Mouse (Mus musculus) embryo, embryonic 11.5 days (tissue): ENCODE measurements around the gene Ankrd52.

Experiments
- DNase-seq: peaks from one replicate; pipeline ENCODE4 v3.0.0-alpha.2; 2012; ENCODE audit warnings: low read depth, low spot score

The Ankrd52 gene

DNA sequence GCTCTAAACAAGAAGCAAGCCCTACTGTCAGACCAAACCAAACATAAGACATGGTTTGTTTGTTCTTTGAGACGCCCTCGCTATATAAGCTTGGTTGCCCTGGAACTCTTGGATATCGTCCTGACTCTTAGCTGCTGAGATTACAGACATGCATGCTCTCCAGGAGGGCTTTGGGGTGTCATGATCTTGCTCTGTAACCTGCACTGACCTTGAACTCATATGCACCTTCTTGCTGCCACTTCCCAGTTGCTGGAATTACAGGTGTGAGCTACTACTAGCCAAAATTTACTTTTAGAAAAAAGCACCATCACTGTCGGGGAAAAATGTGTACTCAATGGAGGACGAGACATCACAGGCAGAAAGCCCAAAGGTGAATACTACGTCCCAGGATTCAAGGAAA lies 7.3 kb upstream of the Ankrd52 start:
- DNase-seq, result no peak

GRCm38 (mm10) chr10:128370021-128370420 lies 6.9 kb upstream of the Ankrd52 start:
- DNase-seq, result no peak

DNA sequence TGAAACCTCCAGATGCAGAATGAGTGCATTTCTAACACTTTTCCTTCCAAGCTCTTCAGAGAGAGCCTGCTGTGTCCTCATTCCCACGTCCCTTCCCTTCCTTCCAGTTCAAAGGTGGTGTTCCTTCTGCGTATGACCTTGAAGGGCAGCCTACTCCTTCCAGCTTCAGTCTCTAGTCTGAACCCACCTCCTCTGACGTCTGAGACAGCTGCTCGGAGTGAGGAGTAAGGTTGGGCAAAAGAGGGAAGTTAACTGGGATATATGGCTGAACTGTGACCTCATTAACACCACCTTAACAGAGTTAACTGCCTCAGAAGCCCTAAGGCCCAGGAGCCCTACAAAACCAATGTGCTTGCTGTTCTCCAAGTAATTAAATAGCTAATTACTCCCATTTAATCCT lies 6.3 kb upstream of the Ankrd52 start:
- no peak for DNase-seq

- no peak for DNase-seq
These were observed 4.8 kb upstream of the Ankrd52 start for GRCm38 (mm10) chr10:128372142-128372541.

DNA sequence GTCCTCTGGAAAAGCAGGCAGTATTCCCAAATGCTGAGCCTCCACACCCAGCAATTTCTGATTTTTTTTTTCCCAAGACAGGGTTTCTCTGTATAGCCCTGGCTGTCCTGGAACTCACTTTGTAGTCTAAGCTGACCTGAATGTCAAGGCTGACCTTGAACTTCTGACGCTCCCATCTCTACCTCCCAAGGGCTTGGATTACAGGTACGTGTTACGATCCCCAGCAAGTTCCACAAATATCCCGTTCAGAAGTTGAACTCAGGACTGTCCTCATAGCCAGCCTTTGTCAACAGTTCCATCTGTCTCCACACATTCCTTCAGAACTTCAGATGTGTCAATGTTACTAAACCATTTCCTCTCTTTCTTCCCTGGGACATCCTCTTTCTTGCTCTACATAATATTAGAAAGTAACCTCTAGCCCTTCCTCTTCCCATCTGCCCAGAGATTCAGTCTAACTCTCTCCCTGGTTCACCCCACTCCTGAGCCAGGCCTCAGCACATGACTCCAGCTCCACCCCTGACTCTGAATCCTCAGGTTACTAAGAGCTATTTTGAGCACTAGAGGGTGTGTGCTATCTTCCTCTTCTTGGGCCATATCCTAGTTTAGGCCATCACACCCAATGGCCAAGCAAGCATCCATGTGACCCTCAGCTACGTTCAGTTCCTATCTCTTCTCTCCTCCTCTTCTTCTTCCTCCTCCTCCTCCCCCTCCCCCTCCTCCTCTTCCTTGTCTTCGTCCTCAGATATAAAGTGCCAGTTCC lies 3.7 kb upstream of the Ankrd52 start:
- no peak for DNase-seq

GRCm38 (mm10) chr10:128374393-128374792 lies 2.5 kb upstream of the Ankrd52 start:
- no peak for DNase-seq

DNA sequence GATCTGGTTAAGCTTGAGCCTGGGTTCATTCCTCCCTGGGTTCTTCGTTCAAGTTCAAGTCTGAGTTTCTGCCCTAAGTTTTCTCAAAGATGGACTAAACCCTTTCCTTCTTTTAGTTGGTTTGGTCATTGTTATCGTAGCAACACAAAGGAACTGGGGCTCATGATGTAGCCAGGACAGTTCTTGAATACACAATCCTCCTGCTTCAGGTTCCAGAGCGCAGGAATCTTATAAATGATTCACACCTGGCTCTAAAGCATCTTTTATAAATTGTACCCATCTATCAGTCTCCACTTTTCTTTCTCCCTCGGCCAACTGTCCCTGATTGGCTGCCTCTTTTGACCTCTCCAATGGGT lies 838 bp upstream of the Ankrd52 start:
- DNase-seq, result no peak

DNA sequence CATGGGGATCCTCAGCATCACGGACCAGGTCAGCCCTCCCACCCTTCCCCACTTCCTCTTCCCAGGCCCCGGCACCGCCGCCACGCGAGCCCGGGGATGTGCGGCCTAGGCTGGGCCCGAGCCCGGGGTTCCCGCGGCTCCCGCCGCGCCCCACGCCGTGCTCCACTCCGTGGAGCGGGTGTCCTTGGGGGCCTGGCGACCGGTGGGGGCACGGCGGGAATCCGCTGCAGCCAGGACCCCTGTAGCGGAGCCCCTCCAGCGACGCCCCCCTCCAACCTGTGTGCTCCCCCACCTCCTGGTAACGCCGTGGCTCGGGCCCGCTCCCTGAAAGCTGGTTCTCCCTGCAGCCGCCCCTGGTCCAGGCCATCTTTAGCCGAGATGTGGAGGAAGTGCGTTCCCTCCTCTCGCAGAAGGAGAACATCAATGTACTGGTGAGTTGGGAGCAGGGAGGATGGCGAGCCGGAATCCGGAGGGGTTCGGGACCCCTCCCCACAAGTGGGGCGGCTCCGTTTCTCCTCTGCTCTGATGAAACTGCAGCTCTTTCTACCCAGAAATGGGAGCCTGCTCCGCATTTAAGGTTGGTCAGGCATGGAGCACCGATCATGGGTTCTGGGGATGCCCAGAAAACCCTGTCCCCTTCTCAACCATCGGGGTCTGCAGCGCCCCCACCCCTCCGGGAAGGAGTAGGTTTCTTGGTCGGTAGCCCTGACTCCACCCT lies 466 bp downstream of the Ankrd52 start:
- DNase-seq, result peak; percentile 38

DNA sequence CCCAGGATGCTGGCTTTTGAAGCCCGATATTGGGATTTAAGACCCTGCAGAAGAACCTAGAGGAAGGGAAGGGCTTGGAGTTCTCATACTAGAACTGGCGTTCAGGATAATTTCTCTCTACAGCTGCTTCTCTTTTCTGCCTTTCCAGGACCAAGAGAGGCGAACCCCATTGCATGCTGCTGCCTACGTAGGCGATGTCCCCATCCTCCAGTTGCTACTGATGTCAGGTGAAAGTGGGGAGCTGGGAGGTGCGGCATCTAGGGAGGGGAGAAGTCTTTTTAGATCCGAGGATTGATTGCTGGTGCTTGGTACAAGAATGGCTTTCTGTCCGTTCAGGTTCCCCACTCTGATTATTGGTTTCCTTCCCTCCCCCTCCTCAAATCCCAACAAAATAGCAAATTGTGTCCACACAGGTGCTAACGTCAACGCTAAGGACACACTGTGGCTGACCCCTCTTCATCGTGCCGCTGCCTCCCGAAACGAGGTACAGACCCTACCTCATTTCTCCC lies 1.1 kb downstream of the Ankrd52 start:
- DNase-seq, result no peak

- no peak for DNase-seq
These were observed 1.5 kb downstream of the Ankrd52 start for GRCm38 (mm10) chr10:128378462-128378861.

GRCm38 (mm10) chr10:128379260-128379659 lies 2.3 kb downstream of the Ankrd52 start:
- DNase-seq, result no peak

- DNase-seq, result no peak
These were observed 3.6 kb downstream of the Ankrd52 start for GRCm38 (mm10) chr10:128380565-128380964.

GRCm38 (mm10) chr10:128382482-128382881 lies 5.6 kb downstream of the Ankrd52 start:
- no peak for DNase-seq

DNA sequence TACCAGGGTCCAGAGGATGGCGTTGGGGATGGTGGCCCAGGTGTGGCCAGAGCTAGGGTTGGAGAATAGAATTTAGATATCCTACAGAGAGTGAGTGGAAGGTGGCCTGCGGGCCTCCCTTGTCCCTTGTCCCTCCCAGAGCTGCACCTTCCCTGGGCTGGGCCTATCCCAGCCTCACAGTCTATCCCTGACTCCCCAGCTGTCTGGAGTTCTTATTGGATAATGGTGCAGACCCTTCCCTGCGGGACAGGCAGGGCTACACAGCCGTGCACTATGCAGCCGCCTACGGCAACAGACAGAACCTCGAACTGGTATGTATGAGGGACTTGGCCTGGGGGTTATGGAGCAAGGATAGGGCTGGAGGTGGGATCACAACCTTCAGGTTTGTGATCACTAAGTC lies 9.0 kb downstream of the Ankrd52 start:
- DNase-seq, result no peak

- no peak for DNase-seq
These were observed 12.0 kb downstream of the Ankrd52 start for GRCm38 (mm10) chr10:128388941-128389340.

DNA sequence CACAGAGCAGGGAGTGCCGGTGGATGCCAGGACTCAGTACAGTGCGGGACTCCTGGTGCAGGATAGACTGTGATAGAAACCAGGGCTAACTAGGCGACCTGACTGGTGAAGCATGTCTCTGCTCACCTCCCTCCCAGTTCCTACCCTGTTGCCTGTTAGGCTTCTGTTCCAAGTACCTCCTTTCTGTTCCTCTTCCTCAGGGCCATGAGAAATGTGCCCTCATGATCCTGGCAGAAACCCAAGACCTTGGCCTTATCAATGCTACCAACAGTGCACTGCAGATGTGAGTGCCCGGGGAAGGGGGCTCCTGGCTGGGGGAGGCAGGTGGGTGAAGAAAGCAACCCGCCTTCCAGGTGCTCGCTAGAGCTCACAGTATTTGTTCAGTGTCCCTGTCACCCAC lies 12.7 kb downstream of the Ankrd52 start:
- DNase-seq, result no peak

DNA sequence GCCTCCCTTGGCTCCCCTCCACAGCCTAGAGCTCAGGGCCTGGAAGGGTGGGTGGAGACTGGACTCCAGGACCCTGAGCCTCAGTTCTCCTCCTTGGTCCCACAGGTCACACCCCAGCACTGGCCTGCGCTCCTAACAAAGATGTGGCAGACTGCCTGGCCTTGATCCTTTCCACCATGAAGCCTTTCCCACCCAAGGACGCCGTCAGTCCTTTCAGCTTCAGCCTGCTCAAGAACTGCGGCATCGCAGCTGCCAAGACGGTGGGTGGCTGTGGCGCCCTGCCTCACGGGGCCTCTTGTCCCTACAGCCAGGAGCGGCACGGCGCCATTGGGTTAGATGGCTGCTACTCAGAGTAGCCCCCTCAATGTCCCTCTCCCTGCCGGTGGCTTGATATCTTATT lies 13.5 kb downstream of the Ankrd52 start:
- DNase-seq, result no peak

DNA sequence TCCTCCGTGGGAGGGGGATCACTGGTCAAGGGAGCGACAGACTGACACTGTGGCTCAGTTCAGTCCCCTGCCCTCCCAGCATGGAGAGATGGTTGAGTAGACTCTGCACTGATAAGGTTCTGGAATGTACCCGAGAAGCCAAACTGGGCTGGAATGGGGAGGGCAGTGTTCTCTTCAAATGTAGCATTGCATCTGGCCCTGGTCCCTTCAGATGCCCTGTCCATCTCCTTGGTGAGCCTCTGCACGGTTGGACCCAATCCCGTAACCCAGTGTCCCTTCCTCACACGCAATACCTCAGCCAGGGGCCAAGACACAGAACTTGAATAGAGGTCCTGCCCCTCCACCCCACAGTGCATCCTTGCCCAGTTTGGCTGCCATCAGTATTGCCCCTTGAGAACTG lies 14.9 kb downstream of the Ankrd52 start:
- DNase-seq, result no peak

GRCm38 (mm10) chr10:128396017-128396673 lies 19.2 kb downstream of the Ankrd52 start:
- no peak for DNase-seq

DNA sequence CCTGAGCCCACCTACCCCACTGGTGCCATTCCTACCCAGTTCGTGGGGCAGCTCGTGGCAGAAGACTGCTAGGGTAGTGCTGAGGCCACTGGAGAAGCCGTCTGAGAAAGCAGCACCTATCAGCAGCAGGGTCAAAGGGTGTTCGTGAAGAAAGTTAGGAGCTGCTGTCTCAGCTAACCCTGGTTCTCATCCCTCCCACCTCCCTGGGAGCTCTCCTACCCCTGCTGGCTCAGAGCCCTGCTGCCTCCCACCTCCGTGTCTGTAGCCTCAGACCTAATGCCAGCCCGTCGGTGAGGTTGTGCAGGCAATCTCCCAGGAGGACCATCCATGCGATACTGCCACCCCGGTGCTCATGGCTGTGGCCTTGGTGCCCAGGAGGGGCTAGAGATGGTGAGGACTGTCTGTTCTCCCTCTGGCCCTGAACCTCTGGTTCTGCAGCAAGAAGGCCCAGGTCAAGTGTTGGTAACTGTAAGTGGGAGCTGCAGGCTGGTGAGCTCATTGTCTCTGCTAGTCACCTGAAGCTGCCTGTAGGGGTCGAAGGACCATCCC lies 19.9 kb downstream of the Ankrd52 start:
- no peak for DNase-seq

DNA sequence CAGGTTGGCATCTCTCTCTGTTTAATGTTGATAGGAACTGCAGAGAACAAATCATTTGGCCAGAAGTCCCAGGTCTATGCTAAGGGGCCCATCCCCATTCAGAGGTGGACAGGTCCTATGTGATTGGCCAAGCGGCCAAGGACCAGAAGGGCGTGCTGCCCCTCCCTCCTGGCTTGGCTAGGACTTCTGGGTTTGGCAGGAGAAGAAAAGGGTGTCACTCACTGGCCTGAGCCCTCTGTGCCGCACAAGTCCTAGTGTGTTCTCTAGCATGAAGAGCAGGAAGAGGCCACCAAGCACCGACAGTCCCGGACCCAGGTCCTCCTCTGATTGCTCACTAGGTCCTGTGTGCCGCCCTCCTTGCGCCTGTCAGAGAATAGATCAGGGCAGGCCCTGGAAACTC lies 20.6 kb downstream of the Ankrd52 start:
- DNase-seq, result no peak

DNA sequence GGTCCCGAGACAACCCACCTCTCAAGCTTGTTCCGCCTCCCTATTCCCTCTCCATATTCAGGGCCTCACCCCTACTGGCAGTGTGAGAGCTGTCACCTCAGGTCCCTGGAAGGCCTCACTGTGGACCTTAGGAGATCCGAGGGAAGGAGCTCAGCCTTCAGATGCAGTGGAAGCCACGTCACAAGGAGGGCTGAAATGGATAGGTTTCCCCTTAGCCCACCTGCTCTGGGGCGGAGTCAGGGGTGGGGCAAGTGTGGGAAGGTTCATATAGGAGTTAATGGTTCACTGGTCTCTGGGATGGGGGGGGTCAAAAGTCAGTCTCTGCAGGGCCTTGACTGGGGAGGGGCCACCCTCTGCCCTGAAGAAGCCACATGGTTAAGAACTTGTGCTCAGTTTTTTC lies 23.4 kb downstream of the Ankrd52 start:
- no peak for DNase-seq
